Comparison of ENCODE assay signal across 24 mouse cellular contexts in the genomic region with DNA sequence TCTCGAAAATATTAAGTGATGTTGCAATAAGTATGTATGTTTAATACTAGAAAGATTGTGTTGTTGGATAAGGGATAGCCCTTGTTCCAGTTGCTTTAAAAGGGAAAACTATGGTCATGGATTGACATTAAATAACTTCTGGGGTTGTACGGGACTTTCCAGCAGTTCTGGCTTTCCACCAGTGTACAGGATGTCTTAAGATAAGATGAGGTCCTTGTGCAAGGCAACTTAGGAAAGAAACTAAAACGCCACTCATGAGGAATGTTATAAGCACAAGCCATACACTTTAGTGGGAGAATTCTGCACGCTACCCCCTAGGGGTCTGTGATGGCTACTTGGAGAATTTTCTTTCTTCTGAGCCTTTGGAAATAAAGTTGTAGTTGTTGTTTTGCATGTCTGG.
DNase-seq lines count a peak whose midpoint lies in the region; ATAC-seq and TF ChIP-seq lines count a peak whose summit lies in the region.
"Had no signal": no experiment of that assay in that cellular context is flagged by ENCODE, and none has a peak within 500 bp of the region (broad histone marks: within the 10 kb centered on the region; RNA-seq: fewer than 3 reads in every experiment).

No protein-coding gene starts in this region.

- intact Hi-C loops in heart, adult 2 months (cut with DNase I) = loop anchor here (5.0 kb wide), 3 partner anchors 40 to 155 kb away; no protein-coding TSS in a partner anchor

- no peak overlapping the region for H3K4me3 ChIP-seq in heart, adult 2 months
- no peak overlapping the region for H3K4me3 ChIP-seq in heart, embryonic 10.5 days
- no peak overlapping the region for H3K4me3 ChIP-seq in kidney, embryonic 15.5 days (replicated peaks)
- no peak overlapping the region for H3K4me3 ChIP-seq in lung, embryonic 16.5 days (ENCODE audit: low read length)
- H3K4me3 ChIP-seq in heart, embryonic 16.5 days (ENCODE audit: low read length) = no peak overlapping the region
- H3K4me3 ChIP-seq: embryonic facial prominence, embryonic 10.5 days; embryonic facial prominence, embryonic 15.5 days; forebrain, embryonic 12.5 days; lung, embryonic 15.5 days had no signal

- no peaks in the 10 kb centered on the region for H3K9me3 ChIP-seq in heart, embryonic 10.5 days
- H3K9me3 ChIP-seq in kidney, embryonic 15.5 days (replicated peaks) = no peaks in the 10 kb centered on the region
- no peaks in the 10 kb centered on the region for H3K9me3 ChIP-seq in lung, embryonic 16.5 days (ENCODE audit: control insufficient read depth, low read length)
- H3K9me3 ChIP-seq in heart, embryonic 16.5 days (replicated peaks; ENCODE audit: control insufficient read depth, low read length) = no peaks in the 10 kb centered on the region
- H3K9me3 ChIP-seq: embryonic facial prominence, embryonic 10.5 days; embryonic facial prominence, embryonic 15.5 days; forebrain, embryonic 12.5 days; lung, embryonic 15.5 days had no signal

- no peak for TF ChIP-seq EP300 in heart, adult 2 months (IDR thresholded peaks at IDR 0.05; ENCODE audit: insufficient read depth, low read depth, low read length)

- no peak for TF ChIP-seq CTCF in heart, adult 2 months (IDR thresholded peaks at IDR 0.05)

- ATAC-seq in kidney, embryonic 15.5 days (replicated peaks; ENCODE audit: low FRiP score) = no peak
- peak; percentile 41; the same call in 1 of the 2 replicates for ATAC-seq in lung, embryonic 16.5 days (ENCODE audit: low read depth)
- ATAC-seq in heart, embryonic 16.5 days (replicated peaks; ENCODE audit: extremely low read depth, insufficient read depth, low FRiP score) = peak; percentile 57
- ATAC-seq: CD4-positive, CD25-positive, alpha-beta regulatory T cell, adult 4 months; forebrain, postnatal 0 days; hindbrain, embryonic 16.5 days had no signal

- peak overlapping the region; percentile 92 for H3K27ac ChIP-seq in heart, adult 2 months
- no peak overlapping the region for H3K27ac ChIP-seq in heart, embryonic 10.5 days
- peak overlapping the region; percentile 41; the same call in 1 of the 2 replicates for H3K27ac ChIP-seq in kidney, embryonic 15.5 days
- H3K27ac ChIP-seq in lung, embryonic 16.5 days (ENCODE audit: low read length) = peak overlapping the region; percentile 33
- H3K27ac ChIP-seq in heart, embryonic 16.5 days (ENCODE audit: low read length) = peak overlapping the region; percentile 71
- H3K27ac ChIP-seq: embryonic facial prominence, embryonic 10.5 days; embryonic facial prominence, embryonic 15.5 days; forebrain, embryonic 12.5 days; liver, embryonic 14.5 days had no signal

- no peak for TF ChIP-seq POLR2A in heart, adult 2 months (IDR thresholded peaks at IDR 0.05; ENCODE audit: insufficient read depth, low read depth, low read length)

- H3K27me3 ChIP-seq in heart, adult 2 months (ENCODE audit: control insufficient read depth, insufficient read depth, low read length) = no peaks in the 10 kb centered on the region
- no peaks in the 10 kb centered on the region for H3K27me3 ChIP-seq in heart, embryonic 10.5 days (ENCODE audit: insufficient read depth, poor library complexity, severe bottlenecking)
- no peaks in the 10 kb centered on the region for H3K27me3 ChIP-seq in kidney, embryonic 15.5 days
- H3K27me3 ChIP-seq in lung, embryonic 16.5 days (ENCODE audit: control insufficient read depth, insufficient read depth, low read depth, low read length) = no peaks in the 10 kb centered on the region
- H3K27me3 ChIP-seq in heart, embryonic 16.5 days (ENCODE audit: control insufficient read depth, insufficient read depth, low read length) = no peaks in the 10 kb centered on the region
- H3K27me3 ChIP-seq: embryonic facial prominence, embryonic 15.5 days; forebrain, embryonic 12.5 days; lung, embryonic 15.5 days had no signal

- no peak overlapping the region for H3K4me2 ChIP-seq in kidney, embryonic 15.5 days
- peak overlapping the region; percentile 7; the same call in 1 of the 2 replicates for H3K4me2 ChIP-seq in lung, embryonic 16.5 days (ENCODE audit: low read depth, low read length)
- no peak overlapping the region for H3K4me2 ChIP-seq in heart, embryonic 16.5 days (ENCODE audit: low read depth, low read length)
- H3K4me2 ChIP-seq: embryonic facial prominence, embryonic 15.5 days; forebrain, embryonic 12.5 days had no signal

- no peaks in the 10 kb centered on the region for H3K79me2 ChIP-seq in heart, adult 2 months (replicated peaks; ENCODE audit: control insufficient read depth, insufficient read depth, low read length)

- 36% methylated on average over 4 of the region's 4 CpGs for WGBS in heart, adult 2 months
- WGBS in heart, embryonic 10.5 days = 66% methylated on average over 4 of the region's 4 CpGs
- 75% methylated on average over 4 of the region's 4 CpGs for WGBS in kidney, embryonic 15.5 days
- WGBS in lung, embryonic 16.5 days = 30% methylated on average over 4 of the region's 4 CpGs
- WGBS in heart, embryonic 16.5 days = 51% methylated on average over 4 of the region's 4 CpGs

- H3K36me3 ChIP-seq in heart, adult 2 months (ENCODE audit: control insufficient read depth, insufficient read depth, low read length) = peaks cover 10% of the 10 kb centered on the region
- no peaks in the 10 kb centered on the region for H3K36me3 ChIP-seq in heart, embryonic 10.5 days
- H3K36me3 ChIP-seq in kidney, embryonic 15.5 days = no peaks in the 10 kb centered on the region
- H3K36me3 ChIP-seq in lung, embryonic 16.5 days (ENCODE audit: control insufficient read depth, insufficient read depth, low read length) = no peaks in the 10 kb centered on the region
- no peaks in the 10 kb centered on the region for H3K36me3 ChIP-seq in heart, embryonic 16.5 days (ENCODE audit: control insufficient read depth, insufficient read depth)
- H3K36me3 ChIP-seq: embryonic facial prominence, embryonic 10.5 days; embryonic facial prominence, embryonic 15.5 days; forebrain, embryonic 12.5 days; lung, embryonic 15.5 days had no signal

- H3K4me1 ChIP-seq in heart, adult 2 months (ENCODE audit: control insufficient read depth, insufficient read depth, low read length) = peaks cover 5% of the 10 kb centered on the region
- H3K4me1 ChIP-seq in heart, embryonic 10.5 days = no peaks in the 10 kb centered on the region
- no peaks in the 10 kb centered on the region for H3K4me1 ChIP-seq in kidney, embryonic 15.5 days
- H3K4me1 ChIP-seq in lung, embryonic 16.5 days (replicated peaks; ENCODE audit: control insufficient read depth, insufficient read depth, low read length) = peaks cover 11% of the 10 kb centered on the region
- H3K4me1 ChIP-seq in heart, embryonic 16.5 days (ENCODE audit: control insufficient read depth, insufficient read depth, low read length) = peaks cover 19% of the 10 kb centered on the region
- H3K4me1 ChIP-seq: embryonic facial prominence, embryonic 15.5 days had no signal

- H3K9ac ChIP-seq in heart, adult 2 months (ENCODE audit: low read depth, low read length) = no peak overlapping the region
- H3K9ac ChIP-seq in kidney, embryonic 15.5 days = no peak overlapping the region
- H3K9ac ChIP-seq in lung, embryonic 16.5 days (ENCODE audit: low read length) = no peak overlapping the region
- no peak overlapping the region for H3K9ac ChIP-seq in heart, embryonic 16.5 days (ENCODE audit: low read length)
- H3K9ac ChIP-seq: embryonic facial prominence, embryonic 15.5 days; forebrain, embryonic 12.5 days; forebrain, postnatal 0 days; liver, embryonic 14.5 days; lung, embryonic 15.5 days had no signal

- no peak for DNase-seq in heart, adult 2 months
- no peak for DNase-seq in heart, embryonic 10.5 days (ENCODE audit: low spot score)
- no peak for DNase-seq in kidney, postnatal 10 days
- no peak for DNase-seq in lung, postnatal 4 days
- no peak for DNase-seq in right cerebral cortex, postnatal 25 days
- DNase-seq: adrenal gland, postnatal 25 days; cerebellum, adult 8-10 months; cerebellum, postnatal 25 days; forebrain, postnatal 0 days; gastrocnemius, postnatal 14 days; layer of hippocampus, postnatal 36 days; left cerebral cortex, postnatal 4 days; midbrain, embryonic 14.5 days; thymus, postnatal 4 days had no signal
